Mouse (Mus musculus): ENCODE results near the gene Gm26657.
A peak's percentile ranks its signal among the peaks of the same experiment; 100 is the strongest.

Gm26657 gene

DNA sequence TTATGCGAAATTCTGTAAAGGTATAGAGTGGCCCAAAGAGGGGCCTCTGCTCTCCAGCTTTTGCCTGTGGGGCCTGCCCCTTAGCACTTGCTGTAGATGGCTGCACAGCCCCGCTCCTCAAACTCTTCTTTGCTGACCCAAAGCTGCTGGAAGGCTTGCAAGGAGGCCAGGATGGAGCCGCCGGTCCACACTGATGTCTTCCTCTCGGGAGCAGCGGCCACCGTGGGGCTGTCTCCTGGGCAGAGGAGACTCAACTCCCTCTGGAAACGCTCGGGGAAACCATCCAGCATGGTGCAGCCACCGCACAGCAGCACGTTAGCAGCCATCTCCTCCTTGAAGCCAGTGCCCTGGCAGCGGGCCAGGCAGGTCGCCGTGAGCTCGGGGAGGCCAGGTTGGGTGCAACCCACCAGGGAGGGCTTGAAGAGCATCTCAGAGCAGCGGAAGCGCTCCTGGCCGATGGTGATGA is at the start of gene Gm26657:
Gm26657 (plus strand) TSS at position 51 of the 466 bp plus-strand sequence.
- DNase-seq (ENCODE audit: low spot score): no peak

DNA sequence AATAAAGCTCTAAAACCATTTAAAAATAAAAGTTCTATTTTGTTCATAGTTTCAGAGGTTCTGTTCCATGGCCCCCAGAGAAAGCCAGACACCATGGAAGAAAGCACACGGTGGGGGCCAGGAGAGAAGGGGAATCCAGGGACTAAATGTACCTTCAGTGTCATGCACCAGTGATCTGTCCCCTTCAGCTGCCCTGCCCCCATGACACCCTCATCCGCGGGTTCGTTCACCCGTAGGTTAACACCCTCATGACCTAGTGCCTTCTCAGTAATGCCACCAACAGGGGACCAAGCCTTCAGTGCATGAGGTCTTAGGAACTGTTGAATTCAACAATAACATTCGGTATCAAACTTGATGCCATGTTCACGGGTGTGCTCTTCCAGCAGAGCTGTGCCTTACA is 43.5 kb upstream of the Gm26657 start:
- no peak for DNase-seq (ENCODE audit: low spot score)

DNA sequence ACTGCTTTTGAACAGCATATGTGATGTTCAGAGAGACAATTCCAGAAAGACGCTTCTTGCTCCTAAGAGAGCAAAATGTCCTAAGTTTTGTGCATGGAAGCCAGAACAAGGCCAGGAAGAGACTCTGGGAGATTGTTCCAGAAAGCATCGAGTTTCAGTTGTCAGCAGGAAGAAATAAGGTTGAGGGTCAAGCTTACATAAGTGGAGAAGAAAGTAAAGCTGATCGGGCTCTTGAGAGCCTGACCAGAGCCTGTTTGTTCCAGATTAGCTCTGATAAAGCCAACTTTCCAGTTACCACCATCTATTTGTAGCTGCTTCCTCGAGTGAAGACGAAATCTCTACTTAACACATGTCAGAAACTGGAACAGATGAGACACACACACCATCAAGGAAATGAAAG is 41.2 kb upstream of the Gm26657 start:
- peak; percentile 80 for DNase-seq (ENCODE audit: low spot score)

DNA sequence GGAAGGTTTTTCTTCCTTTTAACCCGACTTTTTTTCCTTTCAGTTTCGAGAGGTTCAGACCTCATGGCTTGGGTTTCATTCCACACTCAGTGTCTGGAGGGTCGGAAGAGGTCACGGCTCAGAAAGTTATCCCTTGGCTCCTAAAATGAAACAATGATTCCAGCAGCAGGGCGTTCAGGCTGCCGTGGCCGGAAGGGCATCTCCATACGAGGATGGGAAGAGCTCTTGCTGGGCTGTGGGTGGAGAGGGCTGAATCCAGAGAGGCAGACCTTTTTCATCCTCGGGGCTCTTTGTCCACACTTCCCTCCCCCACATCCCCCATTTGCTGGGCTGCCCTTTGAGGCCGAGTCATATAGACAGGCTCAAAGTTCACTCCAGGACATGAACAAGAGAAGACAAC is 37.6 kb upstream of the Gm26657 start:
- DNase-seq (ENCODE audit: low spot score): no peak

DNA sequence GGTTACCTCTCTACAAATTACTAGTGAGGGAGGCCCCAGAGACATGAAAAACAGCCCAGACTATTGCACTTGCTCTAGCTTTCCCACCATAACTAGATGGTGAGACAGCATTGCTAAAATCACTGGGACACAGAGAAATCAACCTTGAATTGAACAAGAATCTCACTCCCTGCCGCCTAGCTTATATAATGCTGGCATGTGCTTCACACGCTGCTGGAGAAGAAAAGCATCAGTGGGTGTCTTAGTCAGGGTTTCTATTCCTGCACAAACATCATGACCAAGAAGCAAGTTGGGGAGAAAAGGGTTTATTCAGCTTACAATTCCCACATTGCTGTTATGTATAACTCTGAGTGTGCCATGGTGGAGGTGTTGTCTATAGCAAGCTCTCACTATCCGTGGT is 26.7 kb upstream of the Gm26657 start:
- DNase-seq (ENCODE audit: low spot score): no peak

DNA sequence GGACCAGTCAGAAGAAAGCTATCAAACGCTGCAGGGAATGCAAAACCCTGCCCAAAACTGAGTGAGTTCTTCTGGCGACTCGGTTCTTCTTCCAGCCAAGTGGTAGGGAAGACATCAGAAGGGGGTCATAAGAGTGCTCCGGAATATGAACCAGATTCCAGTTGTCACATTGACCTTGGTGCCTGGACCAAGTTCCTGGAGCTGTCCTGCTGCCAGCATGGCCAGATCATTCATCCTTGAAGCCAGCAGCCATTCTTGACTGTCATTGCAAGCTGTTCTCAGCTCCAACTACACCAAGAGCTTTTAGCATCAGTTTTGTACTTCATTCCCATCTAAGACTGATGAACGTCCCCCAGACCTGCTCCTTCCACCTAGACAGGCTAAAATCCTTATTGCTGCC is 23.1 kb upstream of the Gm26657 start:
- DNase-seq (ENCODE audit: low spot score): no peak

- DNase-seq (ENCODE audit: low spot score): no peak
Observed at GRCm38 (mm10) chr4:56717932-56718331, 21.9 kb upstream of the Gm26657 start.

GRCm38 (mm10) chr4:56718573-56719442 is 21.1 kb upstream of the Gm26657 start:
- no peak for DNase-seq (ENCODE audit: low spot score)

GRCm38 (mm10) chr4:56719456-56719855 is 20.4 kb upstream of the Gm26657 start:
- no peak for DNase-seq (ENCODE audit: low spot score)

- no peak for DNase-seq (ENCODE audit: low spot score)
Observed at GRCm38 (mm10) chr4:56720403-56720802, 19.5 kb upstream of the Gm26657 start.

- DNase-seq (ENCODE audit: low spot score): peak; percentile 11
Observed at GRCm38 (mm10) chr4:56721469-56721868, 18.4 kb upstream of the Gm26657 start.

DNA sequence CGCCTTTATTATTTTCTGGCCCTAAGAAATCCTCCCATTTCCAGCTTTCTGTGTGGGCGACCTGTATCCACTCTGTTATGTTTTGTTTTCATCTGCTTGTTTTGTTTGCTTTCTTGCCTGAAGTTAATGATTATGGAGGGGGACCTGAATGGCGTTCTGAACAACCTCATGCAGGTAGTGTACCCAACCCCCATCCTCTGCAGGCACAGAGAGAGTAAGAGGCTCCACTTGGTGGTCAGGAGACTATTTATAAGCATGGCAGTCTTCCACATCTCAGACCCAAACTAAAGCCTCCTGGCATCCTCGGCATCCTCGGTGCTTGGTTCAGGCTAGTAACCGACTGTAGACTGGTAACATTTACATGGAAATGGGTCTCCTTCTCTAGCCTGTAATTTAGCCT is 17.5 kb upstream of the Gm26657 start:
- DNase-seq (ENCODE audit: low spot score): no peak

DNA sequence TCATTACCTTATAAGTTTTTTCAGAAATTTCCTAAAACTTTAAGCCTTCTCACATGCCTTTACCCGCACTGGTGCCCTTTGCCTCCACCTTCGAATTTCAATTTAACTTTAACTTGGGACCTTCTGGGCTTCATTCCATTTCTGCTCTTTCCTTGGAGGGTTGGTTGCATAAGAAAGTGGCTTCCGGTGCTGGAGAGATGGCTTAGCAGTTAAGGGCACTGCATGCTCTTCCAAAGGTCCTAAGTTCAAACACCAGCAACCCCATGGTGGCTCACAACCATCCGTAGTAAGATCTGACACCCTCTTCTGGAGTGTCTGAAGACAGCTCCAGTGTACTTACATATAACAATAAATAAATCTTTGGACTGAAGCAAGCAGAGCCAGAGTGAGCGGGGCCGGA is 16.6 kb upstream of the Gm26657 start:
- DNase-seq (ENCODE audit: low spot score): peak; percentile 9

DNA sequence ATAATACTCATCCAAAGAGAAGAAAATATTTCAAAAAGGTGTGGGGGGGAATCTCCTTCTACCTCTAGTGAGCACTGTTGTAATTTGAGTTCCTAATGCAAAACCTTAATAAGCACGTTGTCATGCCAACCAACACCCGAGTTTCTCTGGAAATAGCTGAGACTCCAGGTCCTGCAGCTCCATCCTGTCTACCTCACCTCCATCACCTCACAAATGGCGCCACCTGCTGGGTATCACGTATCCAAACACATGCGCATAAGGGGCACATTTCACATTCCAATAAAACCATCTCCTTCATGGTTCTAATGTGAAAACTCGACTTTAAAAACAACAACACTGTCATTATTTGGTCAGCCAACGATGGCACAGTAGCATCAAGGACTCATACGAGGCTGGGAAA is 14.0 kb upstream of the Gm26657 start:
- DNase-seq (ENCODE audit: low spot score): peak; percentile 13

DNA sequence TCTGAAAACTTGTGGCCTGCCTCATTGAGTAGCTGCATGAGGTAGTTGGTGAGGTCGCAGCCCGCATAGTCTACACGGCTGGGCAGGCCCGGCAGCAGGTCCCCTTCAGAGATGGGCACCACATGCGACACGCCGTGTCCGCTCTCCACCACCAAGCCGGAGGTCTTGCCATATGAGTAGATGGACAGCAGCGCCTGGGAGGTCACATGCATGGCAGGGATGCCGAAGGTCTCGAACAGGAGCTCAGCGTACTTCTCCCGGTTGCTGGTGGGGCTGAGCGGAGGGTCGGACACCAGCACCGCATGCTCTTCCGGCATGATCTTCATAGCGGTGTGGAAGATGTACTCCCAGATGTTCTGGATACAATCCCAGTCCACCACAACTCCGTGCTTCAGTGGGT is 741 bp downstream of the Gm26657 start:
- DNase-seq (ENCODE audit: low spot score): no peak

DNA sequence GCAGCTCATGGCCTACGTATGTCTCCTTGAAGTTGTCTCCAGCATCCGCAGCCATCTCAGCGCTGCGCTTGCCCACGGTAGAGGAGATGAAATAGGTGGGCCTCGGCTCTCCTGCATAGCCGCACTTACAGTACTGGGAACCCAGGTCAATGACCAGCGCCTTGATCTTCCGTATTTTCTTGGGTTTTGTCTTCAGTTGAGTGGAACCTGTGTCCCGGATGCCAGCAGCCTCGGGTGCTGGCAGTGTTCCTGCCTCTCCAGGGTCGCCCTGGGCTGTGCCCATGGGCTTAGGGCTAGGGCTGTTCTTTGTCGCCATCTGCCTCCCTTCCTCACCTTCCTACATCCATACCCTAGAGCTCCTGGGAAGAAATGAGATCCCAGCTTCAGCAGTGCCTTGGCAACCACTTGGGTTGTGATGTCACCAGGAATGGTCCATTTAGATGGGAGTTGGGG is 1.2 kb downstream of the Gm26657 start, which contains the start of gene Actl7b:
Actl7b (minus strand) TSS at position 403 of the 453 bp plus-strand sequence.
- DNase-seq (ENCODE audit: low spot score): no peak

GRCm38 (mm10) chr4:56742698-56743097 is 2.8 kb downstream of the Gm26657 start:
- DNase-seq (ENCODE audit: low spot score): no peak

DNA sequence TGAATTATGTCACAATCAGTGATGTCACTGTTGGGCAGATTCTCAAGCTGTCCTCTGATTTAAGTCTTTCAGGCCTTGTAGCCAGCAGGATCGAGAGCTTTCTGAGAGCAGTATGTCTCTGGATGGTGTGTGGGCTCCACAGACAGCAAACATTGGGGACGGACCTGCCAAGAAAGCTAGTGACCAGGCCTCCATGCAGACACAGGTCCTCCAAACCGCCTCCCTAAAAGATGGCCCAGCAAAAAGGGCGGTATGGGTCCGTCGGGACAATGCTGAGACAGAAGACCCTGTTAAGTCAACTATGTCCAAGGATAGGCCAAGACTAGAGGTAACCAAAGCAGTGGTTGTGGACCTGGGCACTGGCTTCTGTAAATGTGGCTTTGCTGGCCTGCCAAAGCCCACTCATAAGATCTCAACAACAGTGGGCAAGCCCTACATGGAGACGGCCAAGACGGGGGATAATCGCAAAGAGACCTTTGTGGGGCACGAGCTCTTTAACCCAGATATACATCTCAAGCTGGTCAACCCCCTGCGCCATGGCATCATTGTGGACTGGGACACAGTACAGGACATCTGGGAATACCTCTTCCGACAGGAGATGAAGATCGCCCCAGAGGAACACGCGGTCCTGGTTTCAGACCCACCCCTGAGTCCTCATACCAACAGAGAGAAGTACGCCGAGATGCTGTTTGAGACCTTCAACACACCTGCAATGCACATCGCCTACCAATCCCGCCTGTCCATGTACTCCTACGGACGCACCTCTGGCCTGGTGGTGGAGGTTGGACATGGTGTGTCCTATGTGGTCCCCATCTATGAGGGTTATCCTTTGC is 3.7 kb downstream of the Gm26657 start, which contains the start of gene Actl7a:
Actl7a (plus strand) TSS at position 51 of the 833 bp plus-strand sequence.
- peak; percentile 15 for DNase-seq (ENCODE audit: low spot score)

DNA sequence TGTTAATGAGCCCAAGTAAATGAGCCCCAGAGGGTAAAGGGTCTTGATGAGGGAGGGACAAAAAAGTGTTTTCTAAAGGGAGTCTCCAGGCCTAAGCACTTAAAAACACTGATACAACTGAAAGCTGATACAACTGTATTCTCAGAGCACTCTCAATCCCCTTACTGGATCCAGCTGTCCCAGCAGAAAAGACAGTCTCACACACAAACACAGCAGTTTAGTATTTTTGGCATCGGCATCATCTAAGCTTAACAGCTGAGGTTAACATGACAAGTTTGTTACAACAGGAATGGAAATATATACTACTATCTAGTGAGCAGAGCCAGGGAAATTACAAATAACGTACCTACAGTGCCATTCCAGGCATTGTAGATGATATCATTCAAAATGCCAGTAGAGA is 6.5 kb downstream of the Gm26657 start:
- no peak for DNase-seq (ENCODE audit: low spot score)

DNA sequence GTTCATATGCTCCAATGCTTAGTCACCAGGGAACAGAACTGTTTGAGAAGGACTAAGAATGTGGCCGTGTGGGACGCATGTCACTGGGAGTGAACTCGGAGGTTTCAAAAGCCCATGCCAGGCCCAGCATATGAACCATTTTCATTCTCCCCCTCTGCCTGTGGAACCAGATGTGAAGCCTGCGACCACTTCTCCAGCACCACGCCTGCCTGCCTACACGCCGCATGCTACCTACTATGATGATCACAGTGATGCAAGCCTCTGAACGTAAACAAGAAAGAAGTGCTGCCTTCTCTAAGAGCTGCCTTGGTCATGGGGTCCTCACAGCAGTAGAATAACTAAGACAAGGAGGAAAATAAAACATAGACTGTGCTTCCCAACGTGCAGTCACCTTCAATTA is 7.6 kb downstream of the Gm26657 start:
- no peak for DNase-seq (ENCODE audit: low spot score)

DNA sequence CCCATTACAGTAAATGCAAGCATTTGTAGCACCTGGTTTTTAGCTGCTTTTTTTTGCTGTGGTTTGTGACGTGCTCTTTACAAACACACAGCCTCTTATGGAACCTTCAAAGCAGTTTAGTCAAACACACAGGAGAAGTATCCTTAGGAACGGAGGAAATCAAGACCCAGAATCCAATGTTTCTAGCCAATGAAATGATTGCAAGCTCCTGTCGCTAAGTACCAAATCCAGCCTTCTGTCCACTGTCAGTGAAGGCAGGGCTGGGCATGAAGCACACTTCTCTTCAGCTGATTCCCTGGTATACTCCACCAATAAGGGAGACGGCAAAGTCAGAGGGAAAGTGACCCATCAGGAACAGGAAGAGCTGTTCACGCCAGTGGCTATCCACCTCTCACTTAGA is 16.2 kb downstream of the Gm26657 start:
- no peak for DNase-seq (ENCODE audit: low spot score)

DNA sequence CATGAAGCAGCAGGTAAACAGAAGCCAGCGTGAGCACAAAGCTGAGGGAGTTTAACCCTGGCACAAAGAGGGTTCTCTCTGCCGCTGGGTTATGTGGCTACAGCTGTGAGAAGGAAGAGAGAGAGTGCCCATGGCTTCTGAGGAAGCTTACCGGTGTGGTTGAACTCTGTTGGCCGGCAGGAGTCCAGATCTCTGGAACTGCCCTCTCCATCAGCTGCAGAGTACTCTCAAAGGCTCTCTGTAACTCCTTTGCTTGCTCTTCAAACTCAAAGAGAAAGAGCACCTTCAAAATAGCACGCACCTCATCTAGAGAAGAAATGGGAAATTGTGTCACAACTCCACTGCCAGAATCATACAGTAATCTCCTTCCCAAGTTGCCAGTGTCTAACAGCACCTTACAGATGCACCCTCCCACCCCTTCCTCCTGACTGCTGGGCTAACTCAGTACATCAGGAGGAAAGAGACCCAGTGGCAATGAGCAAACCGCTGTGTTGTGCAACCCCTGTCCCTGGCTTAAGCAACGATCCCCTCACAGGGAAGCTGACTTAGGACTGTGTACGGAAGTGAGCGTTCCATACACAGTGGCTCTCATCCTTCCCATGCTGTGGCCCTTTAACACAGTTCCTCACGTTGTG is 17.2 kb downstream of the Gm26657 start:
- no peak for DNase-seq (ENCODE audit: low spot score)

Measured in adipocyte (in vitro differentiated cells).